Mouse (Mus musculus): ENCODE measurements at regions not wholly inside any gene's neighbourhood (a gene's known extent, or its start where the extent isn't known, plus 50 kb on each side); places are given as distances from the start of the nearest gene placed in this dataset.
A peak's percentile ranks its signal among the peaks of the same experiment; 100 is the strongest.

- no peak for DNase-seq (ENCODE audit: extremely low spot score)
Measured at GRCm38 (mm10) chr13:31223016-31223415, 249.0 kb downstream of the Gm5447 start.

GRCm38 (mm10) chr13:31240546-31240945 is 266.5 kb downstream of the Gm5447 start:
- no peak for DNase-seq (ENCODE audit: extremely low spot score)

DNA sequence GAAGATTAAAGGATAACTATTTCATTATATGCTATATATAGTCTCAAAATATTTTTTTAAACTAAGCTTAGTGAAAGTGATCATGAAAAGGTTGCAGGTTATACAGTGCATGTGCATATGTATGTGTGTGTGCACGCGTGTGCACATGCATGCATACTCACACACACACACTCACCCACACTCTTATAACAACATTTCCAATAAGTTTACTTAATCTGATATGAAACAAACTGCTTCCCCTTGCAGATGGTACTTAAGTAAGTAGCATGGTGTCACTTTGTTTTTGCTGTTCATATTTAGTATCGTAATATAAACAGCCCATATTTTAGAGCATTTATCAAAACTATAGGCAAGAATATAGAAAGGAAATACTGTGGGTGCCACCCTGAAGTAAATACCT is 275.0 kb downstream of the Gm5447 start:
- no peak for DNase-seq (ENCODE audit: extremely low spot score)

DNA sequence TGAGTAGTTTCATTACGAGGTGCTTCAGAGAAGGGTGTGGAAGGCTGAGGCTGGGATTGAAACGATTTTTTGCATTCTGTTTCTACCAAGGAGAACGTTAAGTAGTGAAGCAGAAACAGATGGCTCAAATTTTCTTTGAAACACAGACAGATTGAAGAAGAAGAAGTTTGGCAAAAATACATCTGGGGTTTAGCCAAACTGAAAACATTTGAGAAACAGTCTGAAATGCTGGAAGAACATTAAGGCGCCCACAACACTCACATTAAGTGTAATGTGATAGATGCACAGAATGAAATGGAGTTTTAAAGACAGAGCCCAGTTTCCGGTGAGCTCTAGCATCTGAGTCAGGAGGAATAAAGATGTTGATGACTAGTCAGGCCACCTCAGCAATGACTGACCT is 275.5 kb downstream of the Gm5447 start:
- DNase-seq (ENCODE audit: extremely low spot score): no peak

DNA sequence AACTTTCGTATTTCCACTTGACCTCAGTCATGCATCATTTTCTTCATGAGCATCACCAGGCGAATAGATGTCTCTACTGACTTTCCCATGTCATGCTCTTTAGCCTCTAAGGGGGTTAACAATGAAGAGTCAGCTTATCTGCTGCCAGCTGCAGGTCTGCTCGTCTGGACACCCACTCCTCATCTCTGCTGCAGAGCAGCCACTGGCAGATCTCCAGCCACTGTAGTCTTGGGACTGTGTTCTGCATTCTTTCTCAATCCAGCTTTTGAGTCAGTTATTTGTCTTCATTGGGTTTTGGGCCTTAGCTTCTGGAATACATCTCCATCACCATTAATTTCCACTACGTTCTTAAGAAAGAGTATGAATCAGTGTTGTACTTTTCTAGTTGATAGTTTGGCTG is 280.0 kb downstream of the Gm5447 start:
- no peak for DNase-seq (ENCODE audit: extremely low spot score)

DNA sequence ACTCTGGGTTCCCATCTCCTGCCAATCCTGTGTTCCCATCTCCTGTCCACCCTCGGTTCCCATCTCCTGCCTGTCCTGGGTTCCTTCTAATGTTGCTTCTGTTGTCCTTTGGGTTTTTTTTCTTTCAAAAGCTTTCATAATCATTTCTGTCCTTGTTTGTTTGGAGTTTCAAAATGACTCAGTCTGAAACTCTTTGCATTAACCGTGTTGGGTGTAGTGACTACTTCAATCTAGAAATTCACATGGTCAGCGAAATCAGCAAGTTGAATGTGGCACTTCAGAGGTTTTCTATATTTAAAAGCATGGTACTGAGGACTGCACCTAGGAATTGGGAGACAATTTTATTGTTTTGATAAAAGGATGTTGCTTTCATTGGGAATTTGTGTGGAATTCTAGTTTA is 280.7 kb downstream of the Gm5447 start:
- DNase-seq (ENCODE audit: extremely low spot score): no peak

GRCm38 (mm10) chr13:31255506-31255905 is 281.5 kb downstream of the Gm5447 start:
- DNase-seq (ENCODE audit: extremely low spot score): no peak

DNA sequence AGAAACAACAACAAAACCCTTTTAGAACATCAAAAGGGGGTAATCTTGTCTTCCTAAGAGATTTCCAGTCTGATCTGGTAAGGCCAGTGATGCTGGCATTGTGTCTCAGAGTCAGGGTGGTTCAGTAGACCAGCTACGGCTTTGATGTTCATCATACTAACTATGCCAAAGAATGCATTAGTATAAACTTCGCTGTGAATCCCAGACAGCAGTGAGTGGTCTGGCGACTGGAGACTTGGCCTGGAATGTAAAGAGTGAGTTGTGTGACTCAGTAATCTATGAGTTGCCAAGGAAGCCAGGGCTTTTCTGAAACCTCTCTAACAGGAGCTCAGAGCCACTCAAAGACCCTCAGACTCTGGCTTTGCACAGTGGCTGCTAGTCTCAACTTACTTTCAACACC is 288.1 kb upstream of the Foxq1 start:
- DNase-seq (ENCODE audit: extremely low spot score): no peak

GRCm38 (mm10) chr13:31276005-31276644 is 279.8 kb upstream of the Foxq1 start:
- peak; percentile 33 for DNase-seq (ENCODE audit: extremely low spot score)

- DNase-seq (ENCODE audit: extremely low spot score): no peak
Measured at GRCm38 (mm10) chr13:31290630-31291029, 265.3 kb upstream of the Foxq1 start.

DNA sequence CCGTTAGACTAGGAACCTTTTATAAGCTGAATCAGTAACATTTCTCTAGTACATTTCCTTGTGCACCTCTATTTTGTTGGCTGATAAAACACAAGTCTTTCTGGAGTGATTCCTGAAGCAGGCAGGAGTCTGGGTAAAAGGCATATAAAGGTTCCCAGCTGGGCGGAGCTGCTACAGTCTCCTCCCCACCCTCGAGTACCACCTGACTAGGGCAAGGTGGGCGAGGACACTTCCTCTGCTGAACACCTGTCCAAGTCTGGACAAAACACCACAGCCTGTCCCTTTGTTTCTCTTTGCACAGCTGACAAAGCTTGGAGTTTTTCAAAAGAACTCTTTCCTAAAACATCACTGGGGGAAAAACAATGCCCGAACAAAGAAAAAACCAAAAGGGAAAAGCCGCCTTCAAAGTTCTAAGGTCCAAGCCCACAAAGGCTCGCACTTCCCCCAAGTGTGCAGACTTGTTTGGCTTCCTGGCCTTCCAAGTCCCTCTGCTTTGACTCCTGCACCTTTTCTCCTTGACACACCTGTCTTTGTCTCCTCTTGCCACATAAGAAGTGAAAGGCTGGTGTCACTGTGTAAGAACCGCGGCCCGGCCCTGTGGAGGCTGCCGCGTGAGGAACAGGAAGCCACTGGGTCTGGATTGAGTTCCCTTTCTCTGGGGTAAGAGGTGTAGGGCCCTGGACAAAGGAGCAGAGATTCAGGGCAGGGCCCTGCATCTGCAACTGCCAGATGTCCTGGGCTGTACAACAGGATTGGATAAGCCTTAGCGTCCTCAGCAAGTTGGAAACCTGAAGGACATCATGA is 263.1 kb upstream of the Foxq1 start:
- no peak for DNase-seq (ENCODE audit: extremely low spot score)

GRCm38 (mm10) chr13:31294011-31294410 is 261.9 kb upstream of the Foxq1 start:
- DNase-seq (ENCODE audit: extremely low spot score): no peak

DNA sequence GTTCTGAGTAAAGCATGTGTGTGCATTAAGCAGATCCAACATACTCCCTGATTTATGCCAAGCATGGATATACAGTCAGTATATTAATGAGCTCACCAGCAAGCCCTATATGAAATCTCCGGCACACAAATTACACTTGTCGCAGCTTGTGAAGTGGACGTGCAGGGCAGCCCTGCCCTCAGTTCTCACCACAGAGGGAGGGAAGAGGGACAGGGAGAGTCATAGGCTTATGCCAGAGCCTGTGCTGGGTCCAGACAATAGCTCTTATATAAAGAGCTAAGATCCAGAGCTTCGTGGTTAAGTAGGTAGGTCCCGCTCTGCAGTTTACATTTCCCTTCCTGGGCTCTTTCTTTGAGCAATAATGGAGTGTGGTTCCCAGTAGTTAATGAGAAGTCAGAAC is 252.7 kb upstream of the Foxq1 start:
- DNase-seq (ENCODE audit: extremely low spot score): no peak

DNA sequence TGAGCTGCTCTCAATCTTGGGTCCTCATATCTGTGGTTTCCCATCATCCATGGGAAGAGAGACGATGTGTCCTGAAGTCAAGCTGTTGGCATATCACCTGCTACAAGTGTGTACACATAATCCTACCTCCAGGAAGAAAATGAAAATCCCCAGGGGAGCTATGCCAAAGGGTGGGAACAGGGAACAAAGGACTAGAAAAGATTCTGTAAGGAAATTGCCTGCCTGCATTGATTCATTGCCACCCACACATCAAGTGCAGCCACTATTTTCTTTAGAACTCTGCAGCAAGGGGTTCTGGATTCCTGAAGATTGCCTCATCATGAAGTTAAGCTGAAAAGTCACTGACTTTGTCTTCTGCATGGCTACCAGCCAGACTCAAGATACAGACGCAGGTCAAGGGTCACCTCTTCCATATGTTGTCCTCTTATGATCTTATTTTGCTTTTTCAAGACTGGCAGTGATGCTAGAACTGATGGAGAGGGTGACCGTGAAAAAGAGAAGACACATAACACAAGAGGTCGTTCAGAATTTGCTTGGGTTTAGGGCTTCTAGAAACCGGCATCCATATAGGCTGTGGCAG is 251.6 kb upstream of the Foxq1 start:
- no peak for DNase-seq (ENCODE audit: extremely low spot score)

GRCm38 (mm10) chr13:31309083-31309621 is 246.8 kb upstream of the Foxq1 start:
- no peak for DNase-seq (ENCODE audit: extremely low spot score)

DNA sequence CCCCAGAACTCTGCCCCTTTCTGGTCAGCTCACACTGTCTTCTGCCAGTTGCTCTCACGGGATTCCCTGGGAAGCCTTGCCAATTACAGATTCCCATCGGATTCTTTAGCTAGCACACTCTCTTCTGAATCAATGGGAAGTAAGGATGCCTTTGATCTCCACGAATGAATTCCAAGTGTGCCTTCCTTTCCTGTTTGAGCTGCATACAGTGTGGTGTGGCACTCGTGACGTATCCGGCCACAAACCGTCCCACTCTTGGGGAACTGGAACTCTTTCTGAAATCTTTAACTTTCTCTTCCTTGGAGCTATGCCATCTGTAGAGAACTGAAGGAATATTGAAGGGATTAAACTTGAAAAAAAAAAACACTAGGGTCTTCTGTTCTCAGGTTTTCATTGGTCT is 243.2 kb upstream of the Foxq1 start:
- no peak for DNase-seq (ENCODE audit: extremely low spot score)

DNA sequence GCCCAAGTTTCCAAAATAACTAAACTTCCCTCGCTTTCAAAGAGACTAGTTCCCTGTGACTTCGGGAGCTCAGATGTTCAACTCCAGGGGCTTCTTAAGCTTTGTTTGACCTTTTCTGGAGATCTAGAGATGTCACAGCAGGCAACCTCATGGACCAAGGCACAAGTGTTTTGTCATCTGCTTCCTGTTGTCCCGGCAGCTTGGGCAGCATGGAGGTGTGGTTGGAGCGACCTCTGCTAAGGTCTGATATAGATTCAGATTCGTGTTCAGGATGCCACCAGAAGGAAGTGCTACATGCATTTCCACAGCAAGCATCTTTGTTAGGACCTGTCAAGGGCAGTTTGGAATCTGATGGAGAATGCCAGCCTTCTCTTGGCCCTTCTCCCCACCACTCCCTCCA is 242.1 kb upstream of the Foxq1 start:
- DNase-seq (ENCODE audit: extremely low spot score): no peak

GRCm38 (mm10) chr13:31317066-31317465 is 238.9 kb upstream of the Foxq1 start:
- DNase-seq (ENCODE audit: extremely low spot score): no peak

DNA sequence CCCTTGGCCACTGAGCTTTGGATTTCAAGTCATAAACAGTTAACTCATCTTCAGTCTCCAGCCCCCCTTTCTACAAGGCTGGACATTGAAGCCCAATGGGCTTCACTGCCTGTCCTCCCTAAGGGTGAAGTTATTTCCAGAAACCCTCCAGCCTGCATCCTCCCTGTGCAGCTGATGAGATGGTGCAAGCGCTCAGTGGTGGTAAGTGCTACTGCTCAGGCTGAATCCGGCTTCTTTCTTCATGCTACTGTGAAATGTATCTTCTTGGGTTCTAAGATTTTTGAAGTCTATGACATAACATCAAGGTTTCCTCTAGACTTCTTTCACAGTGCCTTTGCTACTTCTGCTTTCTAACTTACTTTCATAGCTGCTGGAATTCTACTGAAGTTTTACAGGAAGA is 237.9 kb upstream of the Foxq1 start:
- no peak for DNase-seq (ENCODE audit: extremely low spot score)

DNA sequence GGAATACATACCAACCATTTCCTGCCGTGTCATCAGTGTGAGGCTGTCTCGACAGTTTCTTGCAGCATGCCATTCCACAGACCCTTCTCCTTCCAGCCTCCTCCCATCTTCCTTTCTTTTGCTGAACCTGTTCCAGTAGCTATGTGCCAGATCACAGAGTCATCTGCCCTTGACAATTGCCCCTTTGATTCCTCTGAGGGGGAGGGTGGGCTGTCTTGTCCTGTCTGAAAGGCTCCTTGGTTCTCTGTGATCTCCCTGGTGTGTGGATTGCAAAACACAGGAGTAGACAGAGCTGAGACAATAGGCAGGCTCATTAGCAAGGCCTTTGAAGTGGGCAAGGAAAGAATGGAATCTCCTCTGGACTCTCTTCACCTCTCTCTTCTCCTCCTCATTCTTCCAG is 234.5 kb upstream of the Foxq1 start:
- DNase-seq (ENCODE audit: extremely low spot score): no peak

GRCm38 (mm10) chr13:31326269-31326851 is 229.6 kb upstream of the Foxq1 start:
- no peak for DNase-seq (ENCODE audit: extremely low spot score)

- DNase-seq (ENCODE audit: extremely low spot score): no peak
Measured at GRCm38 (mm10) chr13:31327511-31327951, 228.4 kb upstream of the Foxq1 start.

Data from embryo, embryonic 9.5 days (tissue).